Mouse (Mus musculus): ENCODE results near the gene Cldn9.

Gene Cldn9

DNA sequence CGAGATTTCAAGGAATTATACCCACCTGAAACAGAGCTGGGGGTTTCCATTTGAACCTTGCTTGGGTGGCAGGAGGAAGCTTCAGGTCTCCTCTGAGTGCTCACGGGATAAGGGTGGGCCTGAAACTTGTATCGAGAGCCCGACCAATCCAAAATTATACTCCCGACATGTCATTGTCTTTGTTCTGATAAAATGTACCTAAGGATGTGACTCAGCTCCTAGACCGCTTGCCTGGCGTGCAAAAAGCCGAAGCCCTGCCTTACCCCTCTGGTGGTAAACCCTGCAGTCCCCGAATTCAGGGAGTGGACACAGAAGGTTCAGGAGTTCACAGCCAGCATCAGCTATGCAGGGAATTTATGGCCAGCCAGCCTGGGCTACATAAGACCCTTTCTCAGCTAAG lies 3.5 kb downstream of the Cldn9 start:
- DNase-seq (ENCODE audit: low read depth) = no peak

DNA sequence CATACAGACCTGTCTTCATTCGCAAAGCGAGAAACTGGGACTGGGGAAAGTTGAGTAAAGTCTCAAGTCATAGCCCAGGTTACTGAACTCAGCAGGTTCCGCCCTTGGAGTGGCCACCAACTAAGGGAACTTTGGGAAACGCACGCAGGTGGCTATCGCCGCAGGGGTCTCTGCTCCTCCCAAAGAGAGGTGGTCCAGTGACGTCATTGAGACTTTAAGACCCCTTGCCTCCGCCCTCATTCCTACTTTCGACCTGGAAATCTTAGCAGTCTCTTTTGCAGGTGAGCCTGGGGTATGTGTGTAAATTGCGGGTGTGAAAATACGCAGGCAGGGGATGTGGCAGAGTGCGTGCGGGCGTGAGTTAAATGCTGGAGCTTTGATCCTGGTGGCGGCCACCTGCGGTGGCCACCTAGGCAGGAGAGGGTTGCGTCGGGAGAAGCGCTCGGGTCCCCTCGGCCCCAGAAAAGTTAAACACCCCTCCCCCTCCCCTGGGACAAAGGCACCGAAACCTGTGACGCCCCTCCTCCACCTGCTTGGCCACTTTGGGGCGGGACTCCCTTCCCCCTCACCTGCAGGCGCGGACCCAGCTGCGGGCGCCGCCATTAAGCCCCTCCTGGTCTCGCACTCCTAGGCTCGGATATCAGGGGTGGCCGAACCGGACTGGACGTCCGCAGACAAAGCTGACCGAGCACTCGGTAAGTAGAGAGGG lies 4.5 kb downstream of the Cldn9 start, which contains the start of gene Cldn6:
Cldn6 (plus strand) TSS at position 123 of the 709 bp plus-strand sequence.
- DNase-seq (ENCODE audit: low read depth) = no peak

DNA sequence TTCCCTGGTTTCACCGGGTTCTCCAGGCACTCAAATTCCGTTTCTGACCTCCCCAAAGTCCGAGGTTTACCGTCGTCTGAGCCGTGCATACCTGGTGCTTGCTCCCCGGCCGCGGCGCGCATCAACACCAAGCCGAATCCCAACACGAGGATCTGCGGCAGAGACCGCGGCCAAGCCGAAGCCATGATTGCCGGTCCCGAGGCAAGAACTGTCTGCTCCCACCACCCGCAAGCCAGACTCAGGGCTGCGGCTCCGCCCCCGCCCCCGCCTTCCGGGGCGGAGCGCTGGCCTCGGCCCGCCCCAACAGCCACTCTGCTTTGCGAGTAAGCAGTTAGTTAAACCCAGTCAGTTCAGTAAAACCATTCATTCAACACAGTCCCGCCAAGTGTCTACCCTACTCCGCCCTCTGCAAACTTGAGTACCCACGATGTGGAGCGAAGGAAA lies 6.6 kb downstream of the Cldn9 start, which contains the start of gene Tnfrsf12a:
Tnfrsf12a (minus strand) TSS at position 233 of the 444 bp plus-strand sequence.
- peak; percentile 95 for DNase-seq (ENCODE audit: low read depth)

DNA sequence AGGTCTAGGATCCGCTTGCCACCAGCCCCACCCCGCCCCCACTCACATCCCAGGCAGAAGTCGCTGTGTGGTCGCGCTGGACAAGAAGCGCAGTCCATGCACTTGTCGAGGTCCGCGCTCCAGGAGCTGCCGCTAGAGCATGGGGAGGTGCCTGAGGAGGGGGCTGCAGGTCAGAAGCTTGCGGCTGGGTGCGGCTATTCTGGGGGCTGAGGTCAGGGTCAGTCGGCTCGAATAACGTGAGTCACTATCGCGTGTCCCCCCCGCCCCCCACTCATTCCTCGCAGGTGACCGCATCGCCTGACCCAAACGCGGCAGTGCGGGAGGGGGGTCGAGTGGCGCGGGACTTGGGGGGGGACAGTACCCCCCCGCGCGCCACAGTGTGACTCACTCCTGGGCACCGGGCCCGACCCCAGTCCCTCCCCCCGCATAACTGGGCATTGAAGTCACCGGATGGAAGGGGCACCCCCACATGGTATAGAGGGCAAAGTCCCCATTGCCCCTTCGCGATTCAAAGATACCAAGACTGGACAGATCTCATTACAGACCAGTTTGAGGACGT lies 7.3 kb downstream of the Cldn9 start:
- peak; percentile 89 for DNase-seq (ENCODE audit: low read depth)

DNA sequence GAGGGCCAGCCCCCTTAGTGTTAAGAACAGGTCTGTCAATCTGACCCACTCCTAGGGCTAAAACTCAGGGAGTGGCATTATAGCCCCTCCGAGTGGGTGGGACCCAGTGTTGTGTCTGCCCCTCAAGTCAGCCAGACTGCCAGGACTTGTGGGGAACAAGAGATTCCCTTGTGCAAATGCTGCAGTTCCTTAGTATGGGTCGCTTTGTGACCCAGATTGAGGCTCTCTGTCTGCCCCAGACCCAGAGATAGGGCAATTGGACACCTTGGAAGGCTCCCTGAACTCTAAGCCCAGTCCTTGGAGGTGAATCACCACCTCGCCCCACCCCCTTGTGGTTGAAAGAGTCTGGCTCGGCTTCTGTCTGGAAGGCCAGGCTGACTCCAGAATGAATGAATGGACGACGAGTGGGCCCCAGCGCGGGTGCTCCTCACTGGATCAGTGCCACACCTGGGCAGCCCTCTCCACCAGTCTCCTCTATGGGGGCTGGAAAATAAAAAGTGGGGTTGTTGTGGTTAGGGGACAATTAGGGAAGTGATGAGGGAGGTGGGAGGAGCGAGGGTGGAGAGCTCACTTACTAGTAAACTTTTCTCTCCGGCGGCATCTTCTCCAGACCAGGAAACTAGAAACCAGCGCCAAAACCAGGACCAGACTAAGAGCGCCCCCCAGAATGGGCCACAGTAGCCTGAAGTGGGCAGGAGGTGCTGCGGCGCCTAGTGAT lies 8.1 kb downstream of the Cldn9 start:
- peak; percentile 94 for DNase-seq (ENCODE audit: low read depth)

DNA sequence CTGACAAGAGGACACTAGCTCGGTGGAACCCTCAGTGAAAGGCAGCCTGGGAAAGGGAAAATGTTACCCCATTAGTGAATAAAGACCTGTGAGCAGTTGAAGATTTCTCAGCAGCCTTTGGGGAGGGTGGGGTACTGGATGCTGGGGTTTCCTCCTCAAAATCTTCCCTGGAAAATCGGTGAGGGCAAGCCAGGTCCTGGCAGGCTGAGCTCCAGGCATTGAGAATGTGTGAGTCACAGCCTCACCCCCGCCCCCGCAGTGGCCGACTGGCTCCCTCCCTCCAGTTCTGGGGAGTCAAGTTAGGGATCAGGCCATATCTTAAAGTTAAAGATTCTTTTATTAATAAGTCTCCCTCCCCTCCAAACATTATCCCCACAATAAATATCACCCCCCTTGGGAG lies 8.7 kb downstream of the Cldn9 start:
- DNase-seq (ENCODE audit: low read depth) = peak; percentile 92

DNA sequence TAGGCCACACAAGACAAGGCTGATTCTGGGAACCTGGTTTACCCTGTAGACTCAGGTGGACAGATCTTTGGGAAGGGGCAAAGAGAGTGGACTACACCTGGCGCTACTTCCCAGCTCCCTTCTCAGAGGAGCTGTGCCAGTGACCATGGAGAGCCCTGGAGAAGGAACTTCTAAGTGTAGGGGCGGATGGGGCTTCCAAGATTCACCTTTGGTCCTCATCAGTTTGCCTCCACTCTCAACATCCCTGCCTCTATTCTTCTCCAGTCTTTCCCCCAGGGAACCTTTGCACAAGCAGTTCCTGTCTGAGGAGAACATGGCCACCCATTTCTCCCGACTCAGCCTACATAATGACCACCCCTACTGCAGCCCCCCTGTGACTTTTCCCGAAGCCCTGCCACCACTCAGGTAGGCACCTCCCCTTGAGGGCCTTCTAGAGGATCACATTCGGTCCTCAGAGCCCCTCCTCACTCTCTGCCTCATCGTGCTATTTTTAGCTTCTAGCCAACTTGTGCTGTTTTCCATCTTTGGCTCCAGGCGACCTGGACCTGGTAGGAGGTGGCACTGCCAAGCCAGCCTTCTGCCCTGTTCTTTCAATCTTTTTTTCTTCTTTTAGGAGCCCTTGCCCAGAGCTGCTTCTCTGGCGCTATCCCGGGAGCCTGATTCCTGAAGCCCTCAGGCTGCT lies 9.4 kb downstream of the Cldn9 start:
- peak; percentile 66 for DNase-seq (ENCODE audit: low read depth)

DNA sequence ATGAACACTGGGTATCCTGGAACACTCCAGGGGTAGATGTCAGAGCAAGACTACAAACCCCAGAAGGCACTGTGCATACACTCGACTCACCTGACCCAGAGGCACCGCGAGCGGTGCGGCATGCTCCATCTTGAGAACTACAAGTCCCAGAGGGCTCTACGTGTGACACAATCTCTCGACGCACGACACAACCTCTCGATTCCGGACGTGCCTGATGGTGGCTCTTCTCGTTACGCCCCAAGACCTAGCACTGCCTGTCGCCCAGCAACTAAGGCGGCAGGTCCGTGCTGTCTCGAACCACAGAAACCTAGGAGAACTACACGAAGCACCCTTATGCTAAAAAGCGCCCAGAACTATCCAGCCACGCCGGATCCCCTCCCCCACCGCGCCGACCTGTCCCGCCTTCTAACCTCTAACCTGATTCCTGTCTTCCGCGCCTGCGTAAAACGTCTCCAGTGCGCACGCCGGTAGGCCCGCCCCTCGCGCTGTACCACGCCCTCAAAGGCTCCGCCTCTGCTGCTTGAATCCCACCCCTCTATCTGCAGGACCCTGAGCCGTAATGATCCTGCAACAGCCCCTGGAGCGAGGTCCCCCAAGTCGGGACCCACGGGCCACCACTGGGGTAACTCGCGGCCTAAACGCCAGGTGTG lies 10.3 kb downstream of the Cldn9 start, which contains the start of the genes Hcfc1r1 and Thoc6:
Hcfc1r1 (plus strand) TSS at position 173 of the 650 bp plus-strand sequence.
Thoc6 (minus strand) TSS at position 459 of the 650 bp plus-strand sequence.
- DNase-seq (ENCODE audit: low read depth) = peak; percentile 95

DNA sequence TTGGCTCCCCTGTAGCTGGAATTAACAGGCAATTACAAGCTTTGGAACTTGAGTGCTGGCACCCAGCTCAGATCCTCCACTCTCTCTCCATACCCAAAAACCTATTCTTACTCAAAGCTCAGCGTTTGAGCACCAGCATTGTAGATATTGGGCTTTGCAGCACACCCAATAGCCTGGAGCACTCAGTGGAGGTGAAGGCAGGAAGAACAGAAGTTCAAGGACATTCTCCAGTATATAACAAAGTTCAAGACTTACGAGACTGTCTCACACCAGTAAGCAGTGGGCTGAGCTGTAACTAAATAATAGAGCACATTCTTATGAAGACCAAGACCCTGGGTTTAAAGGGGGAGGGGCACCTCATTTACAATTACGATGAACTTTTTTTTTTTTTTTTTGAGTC lies 11.1 kb downstream of the Cldn9 start:
- DNase-seq (ENCODE audit: low read depth) = no peak

DNA sequence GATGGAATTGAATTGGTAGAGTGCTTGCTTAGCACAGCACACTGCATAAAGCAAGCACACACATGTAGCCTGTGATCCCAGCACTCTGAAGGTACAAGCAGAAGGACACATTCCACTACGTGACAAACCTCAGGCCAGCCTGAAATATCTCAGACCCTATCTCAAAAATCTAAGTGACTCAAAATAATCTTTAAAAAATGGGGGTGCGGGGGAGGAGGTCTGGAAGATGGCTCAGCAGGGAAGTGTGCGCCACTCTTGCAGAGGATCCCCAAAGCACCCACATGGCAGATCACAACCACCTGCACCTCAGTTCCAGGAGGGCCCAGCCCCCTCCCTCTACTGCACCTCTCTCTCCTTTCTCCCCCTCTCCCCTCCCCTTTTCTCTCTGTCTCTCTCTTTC lies 12.3 kb downstream of the Cldn9 start:
- no peak for DNase-seq (ENCODE audit: low read depth)

DNA sequence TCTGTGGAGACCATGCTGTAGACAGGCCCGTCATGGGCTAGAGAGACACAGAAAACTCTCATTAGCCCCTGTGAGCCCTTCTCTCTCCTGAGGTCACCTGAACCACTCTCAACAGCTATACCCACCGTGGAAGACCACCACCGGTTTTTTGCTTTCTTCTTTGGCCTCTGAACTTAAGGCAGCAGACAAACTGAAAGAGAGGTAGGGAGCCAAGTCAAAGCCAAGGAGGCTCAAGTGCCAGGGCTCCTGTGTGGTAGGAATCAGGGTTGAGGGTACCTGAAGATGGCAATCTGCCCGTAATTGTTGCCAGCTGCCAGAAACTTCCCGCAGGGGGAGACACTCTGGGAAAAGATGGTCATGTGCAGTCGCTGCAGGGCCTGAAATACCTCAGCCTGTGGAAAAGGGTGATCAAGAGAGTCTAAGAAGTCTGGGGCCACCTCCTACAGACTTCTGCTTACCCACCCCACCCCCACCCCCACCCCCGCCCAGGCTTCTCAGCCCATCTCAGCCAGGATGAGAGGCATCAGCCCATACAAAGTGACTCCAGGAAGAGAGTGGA lies 13.2 kb downstream of the Cldn9 start:
- DNase-seq (ENCODE audit: low read depth) = no peak

DNA sequence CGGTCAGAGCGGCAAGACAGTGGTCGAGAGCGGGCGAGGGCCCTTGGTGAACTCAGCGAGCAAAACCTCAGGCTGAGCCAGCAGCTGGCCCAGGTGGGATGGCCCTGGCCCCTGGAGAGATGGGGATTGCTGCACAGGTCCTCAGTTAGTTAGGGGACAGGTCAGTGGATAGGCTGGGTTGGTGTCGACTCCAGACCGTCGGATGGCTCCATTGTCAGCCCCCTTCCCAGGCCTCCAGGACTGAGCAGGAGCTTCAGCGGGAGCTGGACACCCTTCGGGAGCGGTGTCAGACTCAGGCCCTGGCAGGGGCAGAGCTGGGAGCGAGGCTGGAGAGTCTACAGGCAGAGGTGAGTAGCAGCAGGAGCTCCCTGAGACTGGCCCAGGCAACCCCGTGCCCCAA lies 18.3 kb downstream of the Cldn9 start:
- DNase-seq (ENCODE audit: low read depth) = no peak

DNA sequence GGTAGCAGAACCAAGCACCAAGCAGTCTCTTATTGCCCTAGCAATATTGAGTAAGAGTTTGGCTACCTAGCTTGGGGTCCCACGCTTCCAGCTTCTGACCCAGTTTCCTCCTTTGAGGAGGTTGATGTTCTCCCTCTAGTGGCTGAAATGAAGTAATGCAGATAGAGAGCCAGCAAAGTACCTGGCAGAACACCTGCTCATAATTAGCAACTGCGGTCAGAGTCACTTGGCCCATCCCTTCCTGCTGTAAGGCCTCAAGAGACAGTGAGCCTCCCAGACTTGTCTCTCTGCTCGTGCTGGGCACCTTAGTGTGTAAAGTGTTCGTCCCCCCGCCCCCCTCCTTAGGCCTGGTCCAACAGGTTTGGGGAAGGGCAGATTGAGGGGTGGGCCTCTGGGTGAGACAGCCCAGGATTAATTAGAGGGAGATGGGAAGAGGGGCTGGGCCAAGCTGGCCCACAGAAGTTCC lies 19.2 kb downstream of the Cldn9 start:
- DNase-seq (ENCODE audit: low read depth) = peak; percentile 68

DNA sequence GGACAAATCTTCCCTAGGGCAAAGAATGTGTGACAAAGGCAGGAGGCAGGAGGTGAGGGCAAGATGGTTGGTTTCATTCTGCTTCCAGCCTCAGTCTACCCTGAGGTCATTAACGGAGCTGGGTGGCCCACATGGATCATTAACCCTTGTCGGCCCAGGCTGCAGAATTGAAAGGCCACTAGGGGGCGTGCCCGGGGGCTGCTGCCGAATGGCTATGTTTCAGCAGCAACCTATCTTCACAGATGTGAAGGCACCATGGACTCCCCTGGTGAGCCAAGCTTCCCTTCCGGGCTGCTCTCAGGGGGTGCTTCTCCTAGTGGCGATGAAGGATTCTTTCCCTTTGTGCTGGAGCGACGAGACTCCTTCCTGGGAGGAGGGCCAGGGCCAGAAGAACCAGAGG lies 22.3 kb downstream of the Cldn9 start:
- no peak for DNase-seq (ENCODE audit: low read depth)

DNA sequence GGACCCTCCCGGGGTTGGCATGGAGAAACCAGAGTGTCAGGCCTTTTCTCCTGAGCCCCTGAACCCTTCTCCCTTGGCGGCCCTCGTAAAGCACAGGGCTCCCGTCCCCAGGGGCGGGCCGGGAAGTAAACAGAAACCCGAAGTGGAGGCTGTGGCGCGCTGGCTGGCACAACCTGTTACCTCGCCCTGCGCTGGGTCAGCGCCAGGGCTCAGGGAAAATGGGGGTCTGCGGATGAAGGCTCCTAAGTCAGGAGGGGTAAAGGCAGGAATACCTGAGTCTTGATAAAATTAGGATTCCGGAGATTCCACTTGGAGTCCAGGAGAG lies 23.0 kb downstream of the Cldn9 start:
- DNase-seq (ENCODE audit: low read depth) = no peak

DNA sequence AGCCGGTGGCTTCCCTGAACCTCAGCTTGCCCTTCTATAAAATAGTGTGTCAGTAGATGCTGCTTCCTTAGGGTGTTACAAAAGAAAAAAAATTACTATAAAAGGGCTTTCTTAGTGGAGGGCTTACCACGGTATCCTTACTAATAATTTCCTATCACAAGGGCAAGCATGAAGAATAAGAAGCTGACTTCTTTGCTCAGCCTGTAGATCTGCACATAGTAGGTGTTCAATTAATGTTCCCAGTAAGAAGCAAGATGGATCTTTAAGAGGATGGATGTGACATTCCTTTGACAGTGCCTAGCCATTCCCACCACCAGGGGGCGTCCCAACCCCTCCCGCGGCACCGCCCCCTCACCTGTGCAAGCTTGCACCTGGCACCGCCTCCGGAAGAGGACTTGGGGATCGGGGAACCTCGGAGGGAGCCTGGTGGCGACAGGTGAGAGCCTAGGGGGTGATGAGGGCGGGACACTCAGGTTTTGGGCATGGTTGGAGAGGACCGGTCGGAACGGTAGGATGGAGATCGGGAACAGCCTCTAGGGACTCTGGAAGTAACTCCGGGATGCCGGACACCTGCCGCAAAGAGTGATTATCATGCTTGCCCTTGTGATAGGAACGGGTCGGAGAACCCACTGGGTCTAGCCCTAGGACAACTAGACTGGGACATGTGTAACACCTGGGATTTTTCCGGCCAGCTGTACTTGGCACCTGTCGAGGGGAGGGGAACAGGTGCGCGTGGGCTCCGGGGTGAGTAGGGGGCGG lies 23.5 kb downstream of the Cldn9 start, which contains the start of gene Bicdl2:
Bicdl2 (plus strand) TSS at position 390 of the 759 bp plus-strand sequence.
- no peak for DNase-seq (ENCODE audit: low read depth)

DNA sequence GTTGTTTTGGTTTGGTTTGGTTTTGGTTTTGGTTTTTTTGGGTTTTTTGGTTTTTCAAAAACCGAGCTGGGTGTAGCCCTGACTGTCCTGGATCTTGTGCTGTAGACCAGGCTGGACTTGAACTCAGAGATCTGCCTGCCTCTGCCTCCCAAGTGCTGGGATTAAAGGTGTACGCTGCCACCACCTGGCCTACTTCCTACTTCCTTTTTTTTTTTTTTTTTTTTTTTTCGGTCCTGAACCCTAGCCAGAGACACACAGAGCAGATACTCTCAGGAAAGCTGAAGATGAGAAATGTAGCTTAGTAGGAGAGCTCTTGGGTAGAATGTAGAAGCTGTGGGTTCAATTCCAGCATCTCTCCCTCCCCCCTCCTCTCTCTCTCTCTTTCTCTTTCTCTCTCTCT lies 25.4 kb downstream of the Cldn9 start:
- DNase-seq (ENCODE audit: low read depth) = no peak

DNA sequence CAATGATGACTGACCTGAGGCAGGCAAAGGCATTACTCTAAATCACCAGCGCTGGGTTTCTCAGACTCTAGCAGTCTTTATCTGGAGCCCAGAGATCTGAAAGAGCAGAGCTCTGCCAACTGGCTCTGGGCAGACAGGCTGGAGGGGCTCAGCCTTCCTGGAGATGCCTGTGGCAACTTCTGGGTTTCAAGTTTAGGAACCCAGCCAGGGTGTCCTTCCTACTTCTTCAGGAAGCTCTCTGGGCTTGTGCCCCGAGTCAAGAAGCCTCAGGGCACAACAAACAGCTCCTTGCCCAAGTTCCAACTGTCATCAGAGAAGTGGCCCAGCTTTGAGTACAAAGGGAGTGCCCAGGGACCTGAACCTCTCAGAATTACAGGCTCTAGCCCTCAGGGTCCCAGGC lies 29.4 kb downstream of the Cldn9 start:
- DNase-seq (ENCODE audit: low read depth) = no peak

DNA sequence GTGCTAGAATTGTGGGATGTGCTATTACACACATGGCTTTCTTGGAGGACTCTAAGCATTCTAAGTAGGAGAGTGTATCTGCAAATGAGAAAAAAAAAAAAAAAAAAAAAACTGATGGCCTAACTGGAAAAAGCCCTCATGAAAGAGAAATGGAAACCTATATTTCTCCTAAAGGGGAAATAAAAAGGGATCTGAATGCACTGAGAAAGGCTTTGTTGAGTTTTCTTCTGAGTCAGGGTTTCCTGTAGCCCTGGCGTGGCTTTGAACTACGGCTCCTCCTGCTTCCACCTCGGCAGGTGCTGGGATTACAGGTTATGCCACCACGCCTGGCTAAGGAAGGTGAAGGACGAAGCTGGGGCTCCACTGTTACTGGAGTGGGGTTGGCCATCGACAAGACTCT lies 29.8 kb downstream of the Cldn9 start:
- DNase-seq (ENCODE audit: low read depth) = no peak

DNA sequence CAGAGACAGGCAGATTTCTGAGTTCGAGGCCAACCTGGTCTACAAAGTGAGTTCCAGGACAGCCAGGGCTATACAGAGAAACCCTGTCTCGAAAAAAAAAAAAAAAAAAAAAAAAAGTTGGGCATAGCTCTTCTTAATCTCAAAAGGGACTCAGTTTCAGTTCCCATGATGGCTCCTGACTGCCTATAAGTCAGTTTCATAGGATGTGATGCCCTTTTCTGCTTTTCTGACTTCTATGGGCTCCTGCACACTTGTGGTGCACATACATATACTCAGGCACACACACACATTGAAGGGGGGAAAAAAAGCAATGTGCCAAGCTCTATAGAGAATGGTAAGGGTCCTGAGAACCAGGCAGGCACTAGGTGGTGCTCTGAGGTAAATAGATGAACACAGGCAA lies 30.5 kb downstream of the Cldn9 start:
- peak; percentile 22 for DNase-seq (ENCODE audit: low read depth)

DNA sequence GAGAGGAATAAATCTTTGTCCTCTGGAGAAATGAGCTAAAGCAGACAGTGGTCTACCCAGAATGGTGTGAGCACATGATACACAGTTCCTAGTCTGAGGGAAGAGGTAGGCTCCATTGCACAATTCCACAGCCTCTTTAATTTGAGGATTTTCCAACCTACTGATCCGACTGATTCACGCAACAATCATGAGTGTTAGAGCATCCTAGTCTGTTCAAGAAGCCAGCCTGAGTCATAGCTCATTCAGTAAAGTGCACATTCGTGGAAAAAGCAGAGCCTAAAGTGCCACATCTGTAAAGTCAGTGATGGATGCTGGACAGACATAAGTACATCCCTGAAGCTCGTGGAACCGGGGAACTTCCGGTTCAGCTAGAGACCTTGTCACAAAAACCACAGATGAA lies 32.5 kb downstream of the Cldn9 start:
- peak; percentile 63 for DNase-seq (ENCODE audit: low read depth)
